In genomic region chr11:57970541-57970940, GRCm38 (mm10) we compare ENCODE assay signal across 12 mouse cellular contexts. TPM values are rescaled to one million over a fixed set of nuclear protein-coding genes. Genes with fewer than 3 reads are reported as not detected.
DNase-seq lines count a peak whose midpoint lies in the region; ATAC-seq and TF ChIP-seq lines count a peak whose summit lies in the region.
"Had no signal": no experiment of that assay in that cellular context is flagged by ENCODE, and none has a peak within 500 bp of the region (broad histone marks: within the 10 kb centered on the region; RNA-seq: fewer than 3 reads in every experiment).

No protein-coding gene starts in this region.

- TF ChIP-seq CTCF in cerebellum, adult 2 months (IDR thresholded peaks at IDR 0.05; ENCODE audit: borderline replicate concordance, insufficient read depth, low read depth, low read length), result no peak

- H3K4me1 ChIP-seq in kidney, embryonic 16.5 days (ENCODE audit: insufficient read depth, low read length), result 0 out of 2 replicates have a peak, but pooled peaks cover 4% of the 10 kb centered on the region
- H3K4me1 ChIP-seq in cerebellum, adult 2 months (ENCODE audit: control insufficient read depth, insufficient read depth, low read length), result peaks cover 11% of the 10 kb centered on the region
- H3K4me1 ChIP-seq in hindbrain, embryonic 13.5 days (replicated peaks), result no peaks in the 10 kb centered on the region

- no peak for ATAC-seq in kidney, embryonic 16.5 days (ENCODE audit: low FRiP score, low TSS enrichment)
- no peak for ATAC-seq in frontal cortex, adult (ENCODE audit: low TSS enrichment)
- no peak for ATAC-seq in hindbrain, embryonic 13.5 days (ENCODE audit: low FRiP score)

- TF ChIP-seq POLR2A in cerebellum, adult 2 months (IDR thresholded peaks at IDR 0.05; ENCODE audit: borderline replicate concordance, insufficient read depth, low read length), result no peak

- H3K36me3 ChIP-seq in kidney, embryonic 16.5 days (ENCODE audit: insufficient read depth, low read length), result no peaks in the 10 kb centered on the region
- H3K36me3 ChIP-seq in hindbrain, embryonic 13.5 days, result no peaks in the 10 kb centered on the region
- H3K36me3 ChIP-seq: limb, embryonic 15.5 days had no signal

- no peak overlapping the region; the same call in 1 of the 2 replicates for H3K9ac ChIP-seq in kidney, embryonic 16.5 days (replicated peaks; ENCODE audit: low read length)
- H3K9ac ChIP-seq in hindbrain, embryonic 13.5 days, result no peak overlapping the region
- H3K9ac ChIP-seq: limb, embryonic 15.5 days had no signal

- no peak overlapping the region for H3K4me2 ChIP-seq in kidney, embryonic 16.5 days (replicated peaks; ENCODE audit: low read depth, low read length)
- no peak overlapping the region for H3K4me2 ChIP-seq in hindbrain, embryonic 13.5 days
- H3K4me2 ChIP-seq: limb, embryonic 15.5 days had no signal

- H3K27me3 ChIP-seq in kidney, embryonic 16.5 days (ENCODE audit: insufficient read depth, low read length), result no peaks in the 10 kb centered on the region
- H3K27me3 ChIP-seq in cerebellum, adult 2 months (ENCODE audit: control insufficient read depth, insufficient read depth, low read length), result no peaks in the 10 kb centered on the region
- no peaks in the 10 kb centered on the region for H3K27me3 ChIP-seq in hindbrain, embryonic 13.5 days
- H3K27me3 ChIP-seq: limb, embryonic 15.5 days had no signal

- H3K27ac ChIP-seq in kidney, embryonic 16.5 days (ENCODE audit: low read length), result 0 out of 2 replicates have a peak overlapping the region, but pooled peaks have one; percentile 4
- no peak overlapping the region for H3K27ac ChIP-seq in cerebellum, adult 2 months (ENCODE audit: insufficient read depth, low read length)
- no peak overlapping the region for H3K27ac ChIP-seq in hindbrain, embryonic 13.5 days
- H3K27ac ChIP-seq: gastrocnemius, adult 2 months; limb, embryonic 15.5 days had no signal

- DNase-seq in kidney, adult 9 months, result no peak
- peak; percentile 16 for DNase-seq in Muller cell, postnatal 12 days (ENCODE audit: inconsistent ontology term)
- DNase-seq in brain, adult 2 months (ENCODE audit: low read depth, low spot score), result peak; percentile 20
- DNase-seq in lung, postnatal 10 days, result peak; percentile 49
- DNase-seq in cerebellum, adult 2 months, result no peak
- DNase-seq: cerebellum, postnatal 25 days; gastrocnemius, adult 2 months; kidney, adult 11 months had no signal

- H3K9me3 ChIP-seq in kidney, embryonic 16.5 days (ENCODE audit: low read length), result peaks cover 7% of the 10 kb centered on the region; the same call in 1 of the 2 replicates
- no peaks in the 10 kb centered on the region for H3K9me3 ChIP-seq in hindbrain, embryonic 13.5 days
- H3K9me3 ChIP-seq: limb, embryonic 15.5 days had no signal

- H3K4me3 ChIP-seq in kidney, embryonic 16.5 days (ENCODE audit: low read length), result no peak overlapping the region
- no peak overlapping the region for H3K4me3 ChIP-seq in cerebellum, adult 2 months (replicated peaks; ENCODE audit: insufficient read depth, low read depth, low read length)
- no peak overlapping the region for H3K4me3 ChIP-seq in hindbrain, embryonic 13.5 days
- H3K4me3 ChIP-seq: gastrocnemius, adult 2 months; limb, embryonic 15.5 days had no signal

- 37% methylated on average over 5 of the region's 5 CpGs for WGBS in kidney, embryonic 16.5 days
- WGBS in cerebellum, adult 2 months, result 62% methylated on average over 5 of the region's 5 CpGs
- WGBS in hindbrain, embryonic 13.5 days, result 31% methylated on average over 5 of the region's 5 CpGs

RNA-seq across cellular contexts. Expression of gene Larp1, which starts 38.3 kb away (rescaled TPM):
- polyA plus RNA-seq in kidney, embryonic 16.5 days (2015; fragmentation: Nextera tagmentation; extraction: Ambion mirVana), result 18.3 and 19.1 TPM in 2 replicates
- 52.0 and 54.5 TPM in 2 replicates for polyA plus RNA-seq in cerebellum, adult 2 months (2012; rRNA removed)
- polyA plus RNA-seq in hindbrain, embryonic 13.5 days (2015; fragmentation: Nextera tagmentation; extraction: Ambion mirVana), result 16.4 and 17.4 TPM in 2 replicates

Comparison
In these comparisons a context has a peak if more than half of its experiments do, and no peak if none do; other contexts are left out.
1. DNase-seq: peak in Muller cell, postnatal 12 days (single experiment), brain, adult 2 months (single experiment) and lung, postnatal 10 days (single experiment); none in kidney, adult 9 months (single experiment) and cerebellum, adult 2 months (0 of 2).